Mouse (Mus musculus) heart, embryonic 11.5 days (tissue): ENCODE results near the gene Slc16a8. TPM values are rescaled to one million over a fixed set of nuclear protein-coding genes. Genes with fewer than 3 reads are reported as not detected.

ENCODE experiments used
- ATAC-seq: fragments of 200-750 bp; cut with Nextera tagmentation; replicated peaks from 2 replicates; pipeline ENCODE4 v1.8.0; 2017; ENCODE audit warnings: moderate library complexity; ENCODE audit not compliant: insufficient number of reproducible peaks, low FRiP score, low TSS enrichment
- H3K27ac ChIP-seq: fragments of 300-500 bp; sonication (generic); 2 replicates; pipeline ENCODE4 v1.5.1; 2014; ENCODE audit warnings: mild to moderate bottlenecking, low read depth, low read length
- H3K27me3 ChIP-seq: fragments of 300-500 bp; sonication (generic); 2 replicates; pipeline ENCODE4 v1.6.1; 2014; ENCODE audit warnings: mild to moderate bottlenecking, low read length, mixed read lengths; ENCODE audit not compliant: control insufficient read depth, insufficient read depth
- H3K36me3 ChIP-seq: fragments of 300-500 bp; sonication (generic); 2 replicates; pipeline ENCODE4 v1.6.1; 2014; ENCODE audit warnings: mild to moderate bottlenecking, low read length, moderate library complexity, mixed read lengths; ENCODE audit not compliant: control insufficient read depth, insufficient read depth
- H3K4me1 ChIP-seq: fragments of 300-500 bp; sonication (generic); 2 replicates; pipeline ENCODE4 v1.6.1; 2014; ENCODE audit warnings: low read length; ENCODE audit not compliant: control insufficient read depth, insufficient read depth
- H3K4me2 ChIP-seq: fragments of 300-500 bp; sonication (generic); 2 replicates; pipeline ENCODE4 v1.6.1; 2014; ENCODE audit warnings: mild to moderate bottlenecking, moderate library complexity
- H3K4me3 ChIP-seq: fragments of 300-500 bp; sonication (generic); 2 replicates; pipeline ENCODE4 v1.5.1; 2014; ENCODE audit warnings: low read depth, low read length
- H3K9ac ChIP-seq: fragments of 300-500 bp; sonication (generic); 2 replicates; pipeline ENCODE4 v1.6.1; 2014; ENCODE audit warnings: mild to moderate bottlenecking, low read depth, low read length, moderate library complexity
- H3K9me3 ChIP-seq: fragments of 300-500 bp; sonication (generic); replicated peaks from 2 replicates; pipeline ENCODE4 v1.6.1; 2016; ENCODE audit warnings: low read length; ENCODE audit not compliant: control insufficient read depth
- WGBS: fragments of 180-500 bp; shearing (Covaris S2); extraction: QIAGEN DNeasy Blood & Tissue Kit; methylation state at CpG from one replicate; pipeline ENCODE4 v1.1.7; 2014; ENCODE audit not compliant: insufficient replicate concordance; 5-methylcytosine and 5-hydroxymethylcytosine counted together
- polyA plus RNA-seq: library from polyadenylated mRNA; unstranded; fragments of >200 nt; fragmentation: Nextera tagmentation; extraction: Ambion mirVana; gene quantifications from 2 replicates; pipeline ENCODE4 v1.2.1, GENCODE M21; 2014

The Slc16a8 gene
- polyA plus RNA-seq, 1 experiment from 2014 or later: 0.17 TPM

DNA sequence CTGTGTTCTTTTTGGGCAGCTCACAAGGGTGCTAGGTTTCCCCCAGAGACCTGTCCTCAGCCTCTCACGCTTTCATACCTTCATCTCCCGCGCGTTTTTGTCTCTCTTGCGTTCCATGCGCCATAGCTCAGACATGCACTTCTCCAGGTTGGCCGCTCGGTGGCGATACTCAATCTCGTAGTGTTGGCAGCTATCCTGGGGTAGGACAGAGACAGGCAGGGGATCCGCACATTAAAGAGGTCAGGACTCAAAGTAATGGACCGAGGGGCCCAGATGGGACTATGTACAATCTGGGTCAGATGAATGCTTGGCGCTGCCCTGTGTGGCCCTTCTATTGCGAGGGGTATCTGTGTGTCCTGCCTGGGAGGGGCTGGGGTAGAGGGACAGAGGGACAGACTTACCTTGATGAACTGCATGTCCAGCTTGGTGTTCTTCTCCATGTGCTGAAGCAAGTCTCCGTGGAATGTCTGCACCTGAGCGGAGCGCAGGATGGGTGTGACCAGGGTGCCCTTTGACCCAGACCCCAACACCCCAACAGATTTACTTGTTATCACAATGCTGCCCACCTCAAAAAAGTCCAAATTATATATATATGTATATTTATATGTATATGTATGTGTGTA, 16.7 kb upstream of the Slc16a8 start:
- H3K9me3 ChIP-seq: no peaks in the 10 kb centered on the region
- H3K4me1 ChIP-seq: peaks cover 8% of the 10 kb centered on the region
- 14% methylated on average over 17 of the region's 17 CpGs for WGBS
- no peak overlapping the region for H3K27ac ChIP-seq
- H3K9ac ChIP-seq: no peak overlapping the region; the same call in 1 of the 2 replicates
- H3K36me3 ChIP-seq: no peaks in the 10 kb centered on the region
- peak overlapping the region; percentile 68 for H3K4me2 ChIP-seq
- peak overlapping the region; percentile 34 for H3K4me3 ChIP-seq
- no peak; the same call in 1 of the 2 replicates for ATAC-seq
- H3K27me3 ChIP-seq: peaks cover 8% of the 10 kb centered on the region; the same call in 1 of the 2 replicates

DNA sequence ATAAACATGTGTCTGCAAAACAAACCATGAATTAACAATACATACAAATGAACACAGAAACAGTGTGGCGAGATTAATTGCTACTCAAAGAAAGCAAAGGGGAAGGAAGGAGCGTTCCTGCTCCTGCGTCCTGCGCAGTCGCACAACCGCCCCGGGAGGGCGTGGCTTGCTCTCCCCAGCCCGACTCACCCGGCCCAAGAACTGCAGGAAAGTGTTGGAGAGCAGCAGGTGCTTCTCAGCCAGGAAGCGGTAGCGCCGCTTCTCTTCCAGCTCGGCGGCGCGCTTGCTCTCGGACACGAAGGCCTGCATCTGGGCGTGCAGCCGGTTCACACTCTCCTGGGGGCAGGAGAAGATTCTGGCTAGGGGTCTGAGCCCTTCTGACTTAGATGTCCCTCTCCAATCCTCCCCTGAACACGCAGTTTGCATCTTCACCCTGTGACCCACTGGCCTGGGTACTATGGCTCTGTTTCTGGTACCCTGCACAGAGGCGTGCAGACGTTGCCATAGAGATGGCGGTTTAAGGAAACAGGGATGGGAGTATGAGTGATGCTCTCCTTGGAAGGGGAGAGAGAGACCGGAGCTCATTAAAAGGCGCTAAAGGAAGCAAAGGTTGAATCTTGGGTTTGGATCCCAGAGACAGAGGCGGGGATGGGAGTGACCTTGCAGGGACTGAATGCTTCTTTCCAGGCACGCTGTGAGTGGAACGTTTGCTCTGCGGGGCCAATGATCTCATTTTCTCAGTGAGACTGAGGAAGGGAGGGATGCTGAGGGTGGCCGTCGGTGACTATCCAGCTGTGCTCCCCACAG, 16.0 kb upstream of the Slc16a8 start:
- Histone ChIP-seq H3K9me3 (no peaks in the 10 kb centered on the region), H3K27ac (no peak overlapping the region), H3K9ac (peak overlapping the region; percentile 40; the same call in 1 of the 2 replicates), H3K4me3 (peak overlapping the region; percentile 34), H3K4me1 (peaks cover 8% of the 10 kb centered on the region), H3K4me2 (peak overlapping the region; percentile 68), H3K36me3 (no peaks in the 10 kb centered on the region), H3K27me3 (peaks cover 11% of the 10 kb centered on the region)
- no peak for ATAC-seq
- 3% methylated on average over 33 of the region's 33 CpGs for WGBS

DNA sequence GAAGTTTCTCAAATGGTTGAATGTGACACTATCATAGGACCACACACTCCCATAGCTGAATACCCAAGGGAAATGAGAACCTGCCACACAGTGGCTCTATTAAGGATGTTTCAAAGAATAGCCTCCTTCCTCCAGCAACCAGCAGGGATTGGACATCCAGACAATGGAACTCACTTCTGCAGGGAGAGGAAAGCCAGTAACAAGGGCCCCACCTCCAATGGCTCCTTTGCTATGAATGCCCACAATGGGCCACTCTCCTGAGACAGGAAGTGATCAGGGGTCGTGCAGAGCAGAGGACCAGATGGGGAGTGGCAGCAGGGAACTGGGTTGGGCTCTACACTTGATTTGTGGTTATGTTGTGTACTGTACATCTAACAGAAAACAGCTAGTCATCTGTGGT, 14.0 kb upstream of the Slc16a8 start:
- Histone ChIP-seq H3K9ac (no peak overlapping the region), H3K27ac (no peak overlapping the region), H3K36me3 (no peaks in the 10 kb centered on the region), H3K4me1 (peaks cover 8% of the 10 kb centered on the region), H3K27me3 (peaks cover 12% of the 10 kb centered on the region), H3K4me3 (no peak overlapping the region), H3K9me3 (no peaks in the 10 kb centered on the region), H3K4me2 (no peak overlapping the region)
- no peak for ATAC-seq
- 47% methylated on average over 1 of the region's 1 CpGs for WGBS

DNA sequence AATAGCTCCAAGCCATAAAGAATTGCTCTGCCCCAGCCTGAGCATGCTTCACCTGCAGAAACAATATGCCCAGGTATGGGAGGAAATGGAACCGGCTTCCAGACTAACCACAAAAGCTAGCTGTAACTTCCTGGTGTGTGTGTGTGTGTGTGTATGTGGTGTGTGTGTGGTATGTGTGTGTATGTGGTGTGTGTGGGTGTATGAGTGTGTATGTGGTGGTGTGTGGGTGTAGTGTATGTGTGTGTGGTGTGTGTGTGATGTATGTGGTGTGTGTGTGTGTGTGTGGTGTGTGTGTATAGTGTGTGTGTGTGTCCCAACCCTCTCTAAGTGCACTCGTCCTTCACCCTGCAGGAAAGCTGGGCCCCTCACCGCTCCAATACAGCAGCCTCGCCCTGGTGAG, 10.8 kb upstream of the Slc16a8 start:
- Histone ChIP-seq H3K9ac (no peak overlapping the region), H3K4me3 (no peak overlapping the region), H3K4me1 (peaks cover 9% of the 10 kb centered on the region), H3K9me3 (no peaks in the 10 kb centered on the region), H3K36me3 (no peaks in the 10 kb centered on the region), H3K27ac (no peak overlapping the region), H3K4me2 (no peak overlapping the region), H3K27me3 (peaks cover 35% of the 10 kb centered on the region)
- no peak for ATAC-seq
- 71% methylated on average over 4 of the region's 4 CpGs for WGBS

DNA sequence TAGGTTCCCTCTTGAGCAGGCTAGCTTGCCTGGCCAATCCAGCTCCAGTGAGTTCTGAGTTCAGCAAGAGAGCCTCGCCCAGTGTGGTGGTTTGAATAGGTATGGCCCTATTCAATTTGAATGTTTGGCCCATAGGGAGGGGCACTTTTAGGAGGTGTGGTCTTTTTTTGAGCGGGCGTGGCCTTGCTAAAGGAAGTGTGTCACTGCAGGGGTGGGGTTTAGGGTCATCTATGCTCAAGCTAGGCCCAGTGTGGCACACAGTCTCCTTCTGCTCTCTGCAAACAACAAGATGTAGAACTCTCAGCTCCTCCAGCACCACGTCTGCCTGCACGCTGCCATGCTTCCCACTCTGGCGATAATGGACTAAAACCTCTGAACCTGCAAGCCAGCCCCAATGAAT, 9.2 kb upstream of the Slc16a8 start:
- Histone ChIP-seq H3K9me3 (no peaks in the 10 kb centered on the region), H3K36me3 (no peaks in the 10 kb centered on the region), H3K4me2 (no peak overlapping the region), H3K9ac (no peak overlapping the region), H3K4me1 (peaks cover 9% of the 10 kb centered on the region), H3K27ac (no peak overlapping the region), H3K4me3 (no peak overlapping the region), H3K27me3 (peaks cover 50% of the 10 kb centered on the region)
- WGBS: 86% methylated on average over 6 of the region's 6 CpGs
- no peak for ATAC-seq

GRCm38 (mm10) chr15:79262786-79263309, 8.3 kb upstream of the Slc16a8 start:
- Histone ChIP-seq H3K4me1 (peaks cover 9% of the 10 kb centered on the region), H3K4me2 (peak overlapping the region; percentile 99), H3K27me3 (peaks cover 56% of the 10 kb centered on the region), H3K27ac (peak overlapping the region; percentile 54; the same call in 1 of the 2 replicates), H3K4me3 (no peak overlapping the region), H3K9ac (no peak overlapping the region), H3K36me3 (no peaks in the 10 kb centered on the region), H3K9me3 (no peaks in the 10 kb centered on the region)
- 79% methylated on average over 3 of the region's 3 CpGs for WGBS
- no peak for ATAC-seq

GRCm38 (mm10) chr15:79262375-79262774, 7.8 kb upstream of the Slc16a8 start:
- H3K27ac ChIP-seq: peak overlapping the region; percentile 54
- no peak for ATAC-seq

DNA sequence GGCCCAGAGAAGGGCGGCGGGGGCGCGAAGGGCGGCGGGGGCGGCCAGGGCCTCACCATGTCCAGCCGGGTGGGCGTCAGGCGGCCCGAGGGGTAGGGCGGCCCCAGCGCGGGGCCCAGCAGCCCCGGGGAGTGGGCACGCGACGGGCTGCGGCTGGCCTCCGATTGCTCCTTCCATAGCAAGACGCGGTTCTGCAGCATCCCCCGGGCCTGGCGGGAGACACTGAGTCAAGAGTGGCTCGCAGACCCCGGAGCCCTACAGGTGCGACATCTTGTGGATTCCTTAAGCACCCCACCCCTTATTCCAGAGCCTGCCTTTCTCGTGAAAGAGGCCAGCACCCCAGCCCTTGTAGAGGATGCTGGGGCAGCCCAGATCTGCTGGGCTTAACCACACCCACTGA, 7.2 kb upstream of the Slc16a8 start:
- Histone ChIP-seq H3K36me3 (no peaks in the 10 kb centered on the region), H3K27ac (peak overlapping the region; percentile 54), H3K4me3 (peak overlapping the region; percentile 63), H3K4me1 (peaks cover 9% of the 10 kb centered on the region), H3K9me3 (no peaks in the 10 kb centered on the region), H3K4me2 (peak overlapping the region; percentile 99), H3K9ac (peak overlapping the region; percentile 69), H3K27me3 (peaks cover 56% of the 10 kb centered on the region)
- no peak for ATAC-seq
- WGBS: under 1% methylated on average over 19 of the region's 28 CpGs

More at GRCm38 (mm10) chr15:79262375-79262774, 7.8 kb upstream of the Slc16a8 start:
- Histone ChIP-seq H3K27me3 (peaks cover 56% of the 10 kb centered on the region), H3K36me3 (no peaks in the 10 kb centered on the region), H3K4me1 (peaks cover 9% of the 10 kb centered on the region), H3K9ac (no peak overlapping the region), H3K4me3 (peak overlapping the region; percentile 63; the same call in 1 of the 2 replicates), H3K4me2 (peak overlapping the region; percentile 99), H3K9me3 (no peaks in the 10 kb centered on the region)
- 20% methylated on average over 13 of the region's 13 CpGs for WGBS
